Mouse (Mus musculus) cerebellum, adult 2 months (tissue): ENCODE measurements around the gene Icmt. TPM values are rescaled to one million over a fixed set of nuclear protein-coding genes. Genes with fewer than 3 reads are reported as not detected.

Experiments used
- DNase-seq, 2 experiments: peaks; one replicate each; pipeline ENCODE4 v3.0.0; 2021
- H3K27ac ChIP-seq: fragments of 200-500 bp; 2 replicates; pipeline ENCODE4 v1.5.1; 2012; ENCODE audit warnings: low read length, control low read depth, inconsistent platforms; ENCODE audit not compliant: insufficient read depth
- H3K27me3 ChIP-seq: fragments of 200-500 bp; 2 replicates; pipeline ENCODE4 v1.6.1; 2012; ENCODE audit warnings: inconsistent platforms, mild to moderate bottlenecking, low read length, moderate library complexity; ENCODE audit not compliant: control insufficient read depth, insufficient read depth
- H3K4me1 ChIP-seq: fragments of 200-500 bp; 2 replicates; pipeline ENCODE4 v1.6.1; 2011; ENCODE audit warnings: low read length; ENCODE audit not compliant: control insufficient read depth, insufficient read depth
- H3K4me3 ChIP-seq: fragments of 200-500 bp; replicated peaks from 2 replicates; pipeline ENCODE3; 2011; ENCODE audit warnings: mild to moderate bottlenecking, low read depth, low read length, control low read depth; ENCODE audit not compliant: insufficient read depth
- CTCF ChIP-seq: fragments of 200-500 bp; IDR thresholded peaks from 2 replicates; pipeline ENCODE4 v1.5.1; 2011; ENCODE audit warnings: low read depth, mild to moderate bottlenecking, control low read depth, low read length, moderate library complexity, borderline replicate concordance; ENCODE audit not compliant: insufficient read depth
- POLR2A ChIP-seq: fragments of 200-500 bp; IDR thresholded peaks from 2 replicates; pipeline ENCODE4 v1.6.1; 2011; ENCODE audit warnings: low read length, control low read depth, borderline replicate concordance; ENCODE audit not compliant: insufficient read depth
- WGBS: fragments of 180-500 bp; shearing (Covaris S2); methylation state at CpG from one replicate; pipeline ENCODE4 v1.1.7; 2018; 5-methylcytosine and 5-hydroxymethylcytosine counted together
- polyA plus RNA-seq: library from polyadenylated mRNA; depleted of rRNA; stranded (reverse); fragments of >200 nt; gene quantifications from 2 replicates; pipeline ENCODE4 v1.2.3, GENCODE M21; 2012

Icmt gene
- polyA plus RNA-seq, 1 experiment: 160 TPM

DNA sequence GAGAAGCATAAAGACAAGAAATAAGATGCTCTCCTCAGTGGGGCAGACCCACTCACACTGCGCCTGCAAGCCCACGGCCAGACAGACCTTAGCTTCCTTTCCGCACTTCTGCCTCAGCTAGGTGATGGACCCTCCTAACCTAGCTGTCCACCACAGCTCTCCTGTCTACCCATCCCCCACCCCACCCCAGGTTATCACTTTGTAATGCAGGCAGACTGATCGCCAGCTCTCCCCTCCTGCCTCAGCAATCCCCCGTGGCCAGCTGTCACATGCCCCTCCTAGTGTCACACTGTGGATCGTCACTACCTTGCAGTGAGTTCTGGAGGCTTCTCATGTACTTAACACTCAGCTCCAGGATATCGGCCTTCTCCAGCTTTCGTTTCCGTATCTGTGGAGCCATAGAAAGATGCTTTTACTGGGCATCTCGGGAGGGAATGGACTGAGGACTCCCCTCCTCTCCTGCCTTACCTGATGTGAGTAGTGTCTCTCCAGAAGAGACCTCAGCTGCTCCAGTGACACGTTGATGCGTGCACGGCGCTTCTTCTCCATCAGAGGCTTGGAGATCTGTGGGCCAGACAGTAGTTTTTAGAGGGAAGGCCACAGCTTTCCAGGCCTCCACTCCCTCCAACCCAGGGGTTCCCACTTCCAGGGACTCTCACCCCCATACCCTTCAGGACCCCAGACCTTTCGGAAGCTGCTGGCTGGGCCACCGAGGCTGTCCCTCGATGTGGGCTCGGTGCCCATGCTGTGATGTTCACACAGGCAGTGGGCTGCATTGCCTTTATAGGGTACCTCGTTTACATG lies 9.5 kb upstream of the Icmt start:
- H3K4me3 ChIP-seq: no peak overlapping the region
- H3K4me1 ChIP-seq: peaks cover 20% of the 10 kb centered on the region
- 67% methylated on average over 19 of the region's 19 CpGs for WGBS
- H3K27me3 ChIP-seq: no peaks in the 10 kb centered on the region
- TF ChIP-seq POLR2A (no peak), CTCF (no peak)
- no peak for DNase-seq
- no peak overlapping the region for H3K27ac ChIP-seq

DNA sequence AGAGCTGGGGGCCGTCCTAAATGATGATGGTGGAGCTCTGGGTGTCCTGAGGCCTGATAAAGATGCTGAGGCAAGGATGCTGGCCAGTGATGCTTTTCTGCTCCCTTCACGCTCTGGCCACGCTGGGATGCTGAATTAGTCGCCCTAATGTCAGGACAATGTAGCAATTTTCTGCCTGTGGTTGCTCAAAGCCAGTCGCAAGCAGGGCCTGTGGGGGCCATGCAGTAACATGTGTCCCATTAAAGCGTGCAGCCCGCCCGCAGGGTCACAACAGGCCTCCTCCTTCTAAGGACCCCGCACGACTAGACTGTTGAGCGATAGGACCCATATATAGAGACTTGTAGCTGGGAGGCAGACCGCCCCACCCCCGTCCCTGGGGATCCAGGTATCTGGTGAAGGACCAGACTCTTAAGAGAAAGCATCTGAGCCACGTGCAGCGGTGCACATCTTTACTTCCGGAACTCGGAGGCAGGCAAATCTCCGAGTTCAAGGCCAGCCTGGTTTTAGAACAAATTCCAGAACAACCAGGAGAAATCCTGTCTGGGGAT lies 8.6 kb upstream of the Icmt start:
- WGBS: 75% methylated on average over 18 of the region's 18 CpGs

DNA sequence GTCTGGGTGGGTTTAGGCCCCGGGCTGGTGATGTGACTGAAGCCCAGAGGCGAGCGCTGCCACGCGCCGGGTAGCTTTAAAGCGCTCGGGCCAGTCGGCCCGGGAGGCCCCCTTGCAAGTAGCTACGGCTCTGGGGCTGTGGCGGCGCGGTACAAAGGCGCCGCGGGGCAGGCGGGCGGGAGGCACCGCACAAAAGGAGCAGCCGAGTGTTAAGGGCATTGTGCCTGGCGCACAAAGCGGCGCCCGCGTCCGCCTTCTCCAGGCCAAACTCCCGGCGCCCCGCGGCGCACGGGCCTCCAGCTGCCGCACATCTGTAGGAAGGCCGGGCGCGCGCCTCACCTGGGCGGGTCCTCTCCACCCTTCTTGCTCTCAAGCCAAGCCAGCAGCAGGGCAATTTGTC lies 6.6 kb upstream of the Icmt start:
- Histone ChIP-seq H3K27ac (no peak overlapping the region), H3K27me3 (no peaks in the 10 kb centered on the region), H3K4me3 (no peak overlapping the region), H3K4me1 (peaks cover 10% of the 10 kb centered on the region)
- no peak for TF ChIP-seq CTCF
- no peak for TF ChIP-seq POLR2A
- 3% methylated on average over 39 of the region's 39 CpGs for WGBS
- DNase-seq: no peak

More for the DNA sequence above, 8.6 kb upstream of the Icmt start:
- H3K27me3 ChIP-seq: no peaks in the 10 kb centered on the region
- TF ChIP-seq CTCF (no peak), POLR2A (no peak)
- no peak for DNase-seq
- no peak overlapping the region for H3K4me3 ChIP-seq
- peaks cover 17% of the 10 kb centered on the region for H3K4me1 ChIP-seq
- no peak overlapping the region for H3K27ac ChIP-seq

DNA sequence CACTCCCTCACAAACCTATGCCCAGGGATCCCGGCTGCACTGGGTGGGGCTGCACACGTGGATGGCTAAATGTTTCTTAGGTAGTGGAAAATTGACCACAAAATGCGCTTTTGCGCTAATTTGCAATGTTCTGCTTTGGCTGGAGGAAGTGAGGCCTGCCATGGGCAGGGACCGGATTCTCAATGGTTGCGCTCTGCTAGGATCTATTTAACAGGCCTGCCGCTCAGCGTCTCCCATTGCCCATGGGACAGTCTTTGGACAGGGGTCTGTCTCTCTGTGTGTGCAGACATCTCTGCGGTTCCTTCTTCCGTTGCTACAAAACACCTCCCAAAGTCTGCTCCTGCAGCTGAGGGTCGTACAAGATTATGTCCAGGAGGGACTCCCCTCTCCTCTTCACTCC lies 6.0 kb upstream of the Icmt start:
- TF ChIP-seq POLR2A (no peak), CTCF (no peak)
- Histone ChIP-seq H3K4me3 (no peak overlapping the region), H3K27ac (no peak overlapping the region)

DNA sequence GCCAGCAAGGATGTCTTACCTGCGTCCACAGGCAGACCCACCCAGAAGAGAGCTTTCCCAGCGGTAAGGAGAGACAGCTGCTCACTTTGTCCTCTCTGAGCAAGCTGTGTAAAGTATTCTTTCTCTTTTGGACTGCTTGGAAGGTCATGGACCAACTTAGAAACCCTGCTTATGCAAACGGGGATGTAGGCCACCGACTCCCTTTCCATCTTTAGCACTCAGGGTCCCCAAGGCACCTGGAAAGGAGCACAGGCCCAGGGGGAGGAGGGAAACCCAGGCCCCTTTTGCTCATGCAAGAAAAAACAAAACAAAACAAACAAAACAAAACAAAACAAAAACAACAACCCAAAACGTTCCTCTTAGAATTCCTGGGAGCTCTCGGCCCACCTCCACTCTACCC lies 5.5 kb upstream of the Icmt start, which contains the start of gene Hes3:
Gene Hes3, minus strand, starts transcription at position 101 of the 400 bp plus-strand sequence.
- no peak within 1 kb of the TSS for H3K27ac ChIP-seq
- no peak within 1 kb of the TSS for H3K4me3 ChIP-seq
- DNase-seq: no peak
- H3K4me1 ChIP-seq: peaks cover 9% of the 10 kb centered on the region
- TF ChIP-seq POLR2A (no peak), CTCF (no peak)
- no peaks in the 10 kb centered on the region for H3K27me3 ChIP-seq
- WGBS: 69% methylated on average over 6 of the region's 6 CpGs

More for the DNA sequence above, 6.0 kb upstream of the Icmt start:
- Histone ChIP-seq H3K27me3 (no peaks in the 10 kb centered on the region), H3K4me1 (peaks cover 10% of the 10 kb centered on the region)
- 68% methylated on average over 11 of the region's 11 CpGs for WGBS
- DNase-seq: no peak

DNA sequence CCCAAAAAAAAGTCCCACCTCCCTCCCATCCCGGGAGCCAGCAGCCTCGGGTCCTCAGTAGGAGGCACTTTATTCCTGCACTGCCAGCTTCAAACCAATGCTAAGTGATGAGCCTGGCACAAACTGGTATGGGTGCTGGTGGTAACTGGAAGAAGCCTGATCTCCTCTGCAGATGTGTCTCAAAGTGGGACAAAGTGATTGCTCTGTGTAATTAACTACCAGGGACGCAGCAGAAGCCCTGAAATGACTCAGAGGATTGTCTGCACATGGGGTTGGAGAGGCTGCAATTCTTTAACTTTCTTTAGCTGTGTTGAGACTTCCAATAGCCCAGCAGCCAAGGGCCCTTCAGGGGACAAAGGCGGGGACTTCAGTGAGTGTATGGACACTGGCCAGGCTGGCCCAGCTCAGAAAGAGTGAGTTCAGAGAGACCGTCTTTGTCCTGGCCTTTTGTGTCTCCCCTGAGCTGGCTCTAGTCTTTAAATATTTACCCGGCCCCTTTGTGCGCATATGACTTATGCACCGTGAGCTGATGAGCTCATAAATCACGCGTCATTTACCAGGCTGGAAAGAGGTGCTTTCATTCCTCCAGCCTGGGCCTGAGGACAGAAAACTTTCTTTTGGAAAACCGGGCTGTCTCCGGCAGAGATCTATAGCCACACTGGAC lies 4.8 kb upstream of the Icmt start:
- H3K4me1 ChIP-seq: peaks cover 2% of the 10 kb centered on the region
- no peaks in the 10 kb centered on the region for H3K27me3 ChIP-seq
- no peak for DNase-seq
- no peak overlapping the region for H3K27ac ChIP-seq
- no peak overlapping the region for H3K4me3 ChIP-seq
- TF ChIP-seq CTCF (no peak), POLR2A (no peak)
- 29% methylated on average over 12 of the region's 12 CpGs for WGBS

DNA sequence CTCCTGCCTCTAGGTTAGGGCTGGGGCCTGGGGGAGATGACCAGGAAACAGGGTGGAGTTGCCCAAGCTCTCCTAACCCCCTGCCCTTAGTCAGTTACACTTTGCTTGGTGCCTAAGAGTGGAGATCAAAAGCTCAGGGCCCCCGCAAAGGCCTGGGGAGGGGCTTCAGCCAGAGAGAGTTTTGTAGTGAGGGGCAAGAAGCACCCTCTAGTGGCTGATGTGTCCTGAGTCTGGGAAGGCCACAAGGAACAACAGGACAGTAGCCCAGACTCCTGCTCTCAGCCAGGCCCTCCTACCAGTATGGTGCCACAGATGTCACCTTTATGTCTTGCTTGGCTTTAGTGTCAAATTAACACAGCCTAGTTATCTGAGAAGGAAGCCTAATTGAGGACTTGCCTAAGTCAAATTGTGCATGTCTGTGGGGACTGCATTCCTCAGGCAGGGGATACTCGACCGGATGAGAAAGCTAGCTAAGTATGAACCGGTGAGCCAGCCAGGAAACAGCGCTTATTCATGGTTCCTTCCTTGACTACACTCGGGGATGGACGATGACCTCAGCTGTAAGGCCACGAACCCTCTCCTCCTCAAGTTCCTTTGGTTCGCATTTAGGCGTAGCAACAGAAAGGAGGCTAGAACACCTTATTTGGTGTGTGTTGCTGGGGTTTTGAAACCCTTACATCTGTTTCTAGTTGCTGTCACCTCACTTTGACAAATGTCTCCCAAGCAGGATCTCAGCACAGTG lies 2.7 kb upstream of the Icmt start:
- WGBS: 56% methylated on average over 10 of the region's 10 CpGs
- H3K27me3 ChIP-seq: no peaks in the 10 kb centered on the region
- DNase-seq: no peak
- TF ChIP-seq CTCF: no peak
- TF ChIP-seq POLR2A: no peak
- no peak overlapping the region for H3K27ac ChIP-seq
- H3K4me3 ChIP-seq: no peak overlapping the region
- H3K4me1 ChIP-seq: peaks cover 6% of the 10 kb centered on the region
